Mouse (Mus musculus) stomach, postnatal 0 days (tissue): ENCODE data around the gene Ppp1r8. TPM values are rescaled to one million over a fixed set of nuclear protein-coding genes. Genes with fewer than 3 reads are reported as not detected.
A peak's percentile ranks its signal among the peaks of the same experiment; 100 is the strongest.

Source experiments
- ATAC-seq: fragments of 200-750 bp; cut with Nextera tagmentation; 2 replicates; pipeline ENCODE4 v1.8.0; 2017; ENCODE audit not compliant: low FRiP score, low TSS enrichment
- DNase-seq: peaks from one replicate; pipeline ENCODE4 v3.0.0-alpha.2; 2016; ENCODE audit warnings: low spot score
- H3K27ac ChIP-seq: fragments of 300-500 bp; sonication (generic); replicated peaks from 2 replicates; pipeline ENCODE4 v1.5.1; 2014; ENCODE audit warnings: mild to moderate bottlenecking, control low read depth
- H3K27me3 ChIP-seq: fragments of 300-500 bp; sonication (generic); 2 replicates; pipeline ENCODE4 v1.6.1; 2014; ENCODE audit warnings: low read length; ENCODE audit not compliant: control insufficient read depth, insufficient read depth
- H3K36me3 ChIP-seq: fragments of 300-500 bp; sonication (generic); 2 replicates; pipeline ENCODE4 v1.6.1; 2014; ENCODE audit warnings: low read length, mixed read lengths; ENCODE audit not compliant: control insufficient read depth, insufficient read depth
- H3K4me1 ChIP-seq: fragments of 300-500 bp; sonication (generic); replicated peaks from 2 replicates; pipeline ENCODE4 v1.6.1; 2014; ENCODE audit warnings: antibody characterized with exemption; ENCODE audit not compliant: control insufficient read depth, insufficient read depth
- H3K4me2 ChIP-seq: fragments of 300-500 bp; sonication (generic); replicated peaks from 2 replicates; pipeline ENCODE4 v1.6.1; 2014; ENCODE audit warnings: low read depth, mild to moderate bottlenecking, control low read depth, moderate library complexity
- H3K4me3 ChIP-seq: fragments of 300-500 bp; sonication (generic); 2 replicates; pipeline ENCODE4 v1.5.1; 2014; ENCODE audit warnings: low read depth, low read length, control low read depth
- H3K9ac ChIP-seq: fragments of 300-500 bp; sonication (generic); 2 replicates; pipeline ENCODE4 v1.6.1; 2014; ENCODE audit warnings: mild to moderate bottlenecking, low read length, control low read depth, mixed read lengths
- H3K9me3 ChIP-seq: fragments of 300-500 bp; sonication (generic); 2 replicates; pipeline ENCODE4 v1.6.1; 2016; ENCODE audit warnings: low read length; ENCODE audit not compliant: control insufficient read depth
- CTCF ChIP-seq: IDR thresholded peaks from 2 replicates; pipeline ENCODE4 v1.5.1; 2016; ENCODE audit warnings: antibody characterized with exemption, low read depth, mild to moderate bottlenecking, moderate library complexity
- EP300 ChIP-seq: optimal IDR thresholded peaks from 2 replicates; pipeline ENCODE3; 2016; ENCODE audit warnings: antibody characterized with exemption
- WGBS: fragments of 180-500 bp; shearing (Covaris S2); extraction: QIAGEN DNeasy Blood & Tissue Kit; methylation state at CpG from one replicate; pipeline ENCODE4 v1.1.7; 2014; 5-methylcytosine and 5-hydroxymethylcytosine counted together
- polyA plus RNA-seq: library from polyadenylated mRNA; unstranded; fragments of >200 nt; fragmentation: Nextera tagmentation; extraction: Ambion mirVana; gene quantifications from 2 replicates; pipeline ENCODE4 v1.2.1, GENCODE M21; 2015

Gene Ppp1r8
- polyA plus RNA-seq, 1 experiment from 2014 or later = 18.9 TPM

DNA sequence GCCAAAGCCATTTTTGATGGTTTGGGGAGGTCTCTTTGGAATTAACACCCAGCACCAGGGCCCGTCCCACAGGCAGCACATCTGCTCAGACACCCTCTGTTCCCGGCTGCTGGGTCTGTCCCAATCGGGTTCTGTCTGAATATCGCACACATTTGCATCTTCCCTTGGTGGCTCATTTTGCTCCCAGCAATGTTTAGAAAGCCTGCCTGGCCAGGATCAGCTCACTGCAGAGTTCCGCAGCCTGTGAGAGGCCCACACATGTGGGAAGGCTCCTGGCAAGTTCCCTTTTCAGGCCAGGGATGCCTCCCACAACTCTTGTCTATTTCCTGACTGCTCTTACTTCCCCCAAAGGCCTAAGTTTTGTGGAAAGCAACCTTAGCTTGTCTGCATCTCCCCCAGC is 33.3 kb downstream of the Ppp1r8 start:
- no peak for TF ChIP-seq CTCF
- TF ChIP-seq EP300 = no peak
- ATAC-seq (no peak), DNase-seq (no peak)
- no peaks in the 10 kb centered on the region for H3K27me3 ChIP-seq
- no peak overlapping the region for H3K4me3 ChIP-seq
- no peak overlapping the region for H3K9ac ChIP-seq
- no peaks in the 10 kb centered on the region for H3K36me3 ChIP-seq
- no peaks in the 10 kb centered on the region for H3K4me1 ChIP-seq
- no peaks in the 10 kb centered on the region for H3K9me3 ChIP-seq
- H3K27ac ChIP-seq = peak overlapping the region; percentile 56; the same call in 1 of the 2 replicates
- 82% methylated on average over 5 of the region's 5 CpGs for WGBS
- no peak overlapping the region for H3K4me2 ChIP-seq

- peak; percentile 59; the same call in 1 of the 2 replicates for ATAC-seq
- Histone ChIP-seq H3K27ac (0 out of 2 replicates have a peak overlapping the region, but pooled peaks have one; percentile 24), H3K4me1 (no peaks in the 10 kb centered on the region), H3K36me3 (no peaks in the 10 kb centered on the region), H3K4me3 (no peak overlapping the region), H3K9me3 (no peaks in the 10 kb centered on the region), H3K4me2 (no peak overlapping the region), H3K27me3 (no peaks in the 10 kb centered on the region), H3K9ac (no peak overlapping the region)
- 60% methylated on average over 5 of the region's 5 CpGs for WGBS
- DNase-seq = no peak
- TF ChIP-seq EP300 (no peak), CTCF (no peak)
Observed at GRCm38 (mm10) chr4:132807771-132808641, 35.0 kb downstream of the Ppp1r8 start.

GRCm38 (mm10) chr4:132806620-132807191 is 36.3 kb downstream of the Ppp1r8 start:
- ATAC-seq = no peak
- no peaks in the 10 kb centered on the region for H3K4me1 ChIP-seq
- no peaks in the 10 kb centered on the region for H3K36me3 ChIP-seq
- no peak overlapping the region for H3K27ac ChIP-seq
- H3K27me3 ChIP-seq = no peaks in the 10 kb centered on the region
- no peaks in the 10 kb centered on the region for H3K9me3 ChIP-seq
- no peak overlapping the region for H3K4me2 ChIP-seq
- TF ChIP-seq CTCF (no peak), EP300 (no peak)
- H3K9ac ChIP-seq = no peak overlapping the region
- H3K4me3 ChIP-seq = no peak overlapping the region
- 80% methylated on average over 7 of the region's 7 CpGs for WGBS
- DNase-seq = no peak

- DNase-seq = no peak
- Histone ChIP-seq H3K4me2 (no peak overlapping the region), H3K27ac (no peak overlapping the region), H3K4me1 (no peaks in the 10 kb centered on the region), H3K27me3 (no peaks in the 10 kb centered on the region), H3K4me3 (no peak overlapping the region), H3K9me3 (no peaks in the 10 kb centered on the region), H3K9ac (no peak overlapping the region), H3K36me3 (no peaks in the 10 kb centered on the region)
- WGBS = 67% methylated on average over 12 of the region's 12 CpGs
- TF ChIP-seq CTCF = no peak
- TF ChIP-seq EP300 = no peak
- ATAC-seq = no peak
Observed at GRCm38 (mm10) chr4:132805599-132806197, 37.3 kb downstream of the Ppp1r8 start.

DNA sequence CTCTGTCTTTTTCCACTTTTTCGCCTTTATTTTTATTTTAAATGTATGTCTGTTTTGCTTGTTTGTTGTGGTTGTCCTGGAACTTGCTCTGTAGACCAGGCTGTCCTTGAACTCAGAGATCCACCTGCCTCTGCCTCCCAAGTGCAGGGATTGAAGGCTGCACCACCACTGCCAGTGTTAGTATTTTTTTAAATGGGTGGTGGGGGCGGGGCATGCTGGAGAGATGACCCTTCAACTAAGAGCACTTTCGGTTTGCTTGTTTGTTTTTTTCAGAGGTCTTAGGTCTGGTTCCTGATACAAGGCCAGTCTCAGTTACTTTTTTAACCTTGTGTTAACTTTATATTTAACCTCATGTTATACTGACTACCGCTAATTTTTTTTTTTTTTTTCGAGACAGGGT is 37.8 kb downstream of the Ppp1r8 start:
- no peak for ATAC-seq

DNA sequence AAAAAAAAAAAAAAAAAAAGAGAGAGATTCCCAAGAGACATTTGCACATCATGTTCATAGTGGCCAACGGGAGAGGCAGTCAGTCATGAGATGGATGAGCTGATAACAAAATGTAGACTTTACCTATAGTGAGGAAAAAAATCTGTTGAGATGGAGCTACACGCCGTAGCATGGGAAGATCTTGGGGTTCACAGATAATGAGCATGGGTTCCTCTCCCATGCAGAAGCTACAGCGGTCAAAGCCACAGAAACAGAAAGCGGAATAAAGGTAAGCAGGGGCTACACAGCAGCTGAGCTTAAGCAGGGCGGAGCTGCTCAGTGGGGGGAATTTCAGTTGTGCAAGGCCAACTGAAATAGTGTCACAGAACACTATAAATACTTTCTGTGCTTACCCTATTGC is 38.6 kb downstream of the Ppp1r8 start:
- H3K27me3 ChIP-seq = no peaks in the 10 kb centered on the region
- DNase-seq (no peak), ATAC-seq (no peak)
- no peak overlapping the region for H3K4me2 ChIP-seq
- H3K9me3 ChIP-seq = no peaks in the 10 kb centered on the region
- no peak overlapping the region for H3K27ac ChIP-seq
- no peak for TF ChIP-seq EP300
- TF ChIP-seq CTCF = no peak
- no peak overlapping the region for H3K9ac ChIP-seq
- no peak overlapping the region for H3K4me3 ChIP-seq
- no peaks in the 10 kb centered on the region for H3K36me3 ChIP-seq
- 79% methylated on average over 6 of the region's 6 CpGs for WGBS
- no peaks in the 10 kb centered on the region for H3K4me1 ChIP-seq

More for the DNA sequence above, 37.8 kb downstream of the Ppp1r8 start:
- no peak overlapping the region for H3K4me3 ChIP-seq
- no peaks in the 10 kb centered on the region for H3K9me3 ChIP-seq
- WGBS = 82% methylated on average over 5 of the region's 5 CpGs
- H3K36me3 ChIP-seq = no peaks in the 10 kb centered on the region
- no peak overlapping the region for H3K9ac ChIP-seq
- H3K4me1 ChIP-seq = no peaks in the 10 kb centered on the region
- H3K4me2 ChIP-seq = no peak overlapping the region
- no peak overlapping the region for H3K27ac ChIP-seq
- H3K27me3 ChIP-seq = no peaks in the 10 kb centered on the region
- TF ChIP-seq EP300 (no peak), CTCF (no peak)
- no peak for DNase-seq
